11 mouse cellular contexts compared by ENCODE assay signal in the genomic region with DNA sequence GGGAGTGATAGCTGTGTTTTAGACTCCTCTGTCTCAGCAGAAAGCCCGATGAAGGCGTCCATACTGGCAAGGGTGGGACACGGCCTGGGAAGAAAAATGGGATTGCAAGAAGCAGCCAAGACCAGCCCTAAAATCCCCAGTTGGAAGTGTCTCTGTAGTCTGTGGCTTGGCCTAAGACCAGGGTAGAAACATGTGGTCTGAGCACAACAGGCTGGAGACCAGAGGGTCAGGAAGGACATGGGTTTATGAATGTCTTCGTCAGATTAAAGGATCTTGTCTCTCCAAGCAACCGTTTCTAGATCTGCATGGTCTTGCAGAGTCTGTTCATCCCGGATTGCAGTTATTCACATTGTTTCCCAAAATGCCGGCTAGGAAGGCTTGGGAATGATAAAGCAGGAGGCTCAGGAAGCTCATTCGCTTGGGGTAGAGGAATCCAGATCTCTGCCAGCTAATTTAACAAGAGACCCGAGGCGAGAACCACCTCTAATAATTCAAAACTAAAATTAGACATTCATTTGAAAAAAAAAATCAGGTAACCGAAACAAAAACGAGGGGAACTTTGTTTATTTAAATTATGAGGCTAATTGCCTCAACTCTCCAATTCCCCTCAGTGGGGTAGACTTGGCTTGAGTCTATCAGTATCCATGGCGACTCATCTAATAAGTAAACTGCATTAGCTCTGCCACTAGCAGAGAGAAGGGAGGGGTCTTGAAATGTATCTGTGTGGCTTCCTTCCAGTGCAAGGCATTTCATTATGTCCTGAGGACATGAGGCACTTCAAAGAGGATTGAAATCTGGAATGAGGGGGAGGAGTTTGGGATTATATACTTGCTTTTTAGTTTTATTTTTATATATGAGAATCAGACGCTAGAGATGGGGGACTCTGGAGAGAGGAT. TPM values are rescaled to one million over a fixed set of nuclear protein-coding genes. Genes with fewer than 3 reads are reported as not detected.
DNase-seq lines count a peak whose midpoint lies in the region; ATAC-seq and TF ChIP-seq lines count a peak whose summit lies in the region.
"Had no signal": no experiment of that assay in that cellular context is flagged by ENCODE, and none has a peak within 500 bp of the region (broad histone marks: within the 10 kb centered on the region; RNA-seq: fewer than 3 reads in every experiment).

No protein-coding gene starts in this region.

- no peak overlapping the region for H3K4me2 ChIP-seq in heart, embryonic 16.5 days (ENCODE audit: low read depth, low read length)
- no peak overlapping the region for H3K4me2 ChIP-seq in midbrain, embryonic 13.5 days (replicated peaks)

- intact Hi-C loops in left cerebral cortex, postnatal 25 days (cut with DNase I), result no loop called here
- intact Hi-C loops in left cerebral cortex, postnatal 10 days (cut with DNase I), result loop anchor here (10.0 kb wide), 1 partner anchor 214 kb away; no protein-coding TSS in a partner anchor

- no peaks in the 10 kb centered on the region for H3K9me3 ChIP-seq in embryonic facial prominence, embryonic 10.5 days
- H3K9me3 ChIP-seq in heart, embryonic 16.5 days (replicated peaks; ENCODE audit: control insufficient read depth, low read length), result no peaks in the 10 kb centered on the region
- no peaks in the 10 kb centered on the region for H3K9me3 ChIP-seq in midbrain, embryonic 13.5 days

- no peak for DNase-seq in layer of hippocampus, adult 2 months (ENCODE audit: low spot score in 2 of 2)
- no peak for DNase-seq in layer of hippocampus, postnatal 25 days (ENCODE audit: extremely low spot score in 1 of 2, low spot score in 1 of 2)
- peak; percentile 8 for DNase-seq in embryonic facial prominence, embryonic 10.5 days (ENCODE audit: low spot score)
- no peak for DNase-seq in left cerebral cortex, postnatal 25 days (ENCODE audit: low spot score in 2 of 2)
- DNase-seq in natural killer cell, adult 2 months (ENCODE audit: low spot score in 2 of 2), result no peak
- no peak for DNase-seq in left cerebral cortex, postnatal 10 days (ENCODE audit: extremely low spot score in 1 of 2, low spot score in 2 of 2)
- DNase-seq: cerebellum, adult 11 months; right cerebral cortex, postnatal 25 days; thymus, postnatal 25 days had no signal

- no peak for TF ChIP-seq CTCF in layer of hippocampus, adult 2 months (conservative IDR thresholded peaks at IDR 0.05)

- no peaks in the 10 kb centered on the region for H3K36me3 ChIP-seq in embryonic facial prominence, embryonic 10.5 days (replicated peaks)
- H3K36me3 ChIP-seq in heart, embryonic 16.5 days (ENCODE audit: control insufficient read depth, insufficient read depth), result no peaks in the 10 kb centered on the region
- no peaks in the 10 kb centered on the region for H3K36me3 ChIP-seq in midbrain, embryonic 13.5 days

- no peaks in the 10 kb centered on the region for H3K27me3 ChIP-seq in embryonic facial prominence, embryonic 10.5 days (replicated peaks; ENCODE audit: low read depth, poor library complexity, severe bottlenecking)
- 0 out of 2 replicates have a peak, but pooled peaks cover 2% of the 10 kb centered on the region for H3K27me3 ChIP-seq in heart, embryonic 16.5 days (ENCODE audit: control insufficient read depth, insufficient read depth, low read length)
- no peaks in the 10 kb centered on the region for H3K27me3 ChIP-seq in midbrain, embryonic 13.5 days

- H3K27ac ChIP-seq in layer of hippocampus, adult 2 months, result no peak overlapping the region; the same call in 1 of the 2 replicates
- H3K27ac ChIP-seq in embryonic facial prominence, embryonic 10.5 days (replicated peaks), result no peak overlapping the region
- H3K27ac ChIP-seq in heart, embryonic 16.5 days (ENCODE audit: low read length), result no peak overlapping the region
- 0 out of 2 replicates have a peak overlapping the region, but pooled peaks have one; percentile 9 for H3K27ac ChIP-seq in midbrain, embryonic 13.5 days

- H3K4me3 ChIP-seq in layer of hippocampus, adult 2 months, result peak overlapping the region; percentile 36
- no peak overlapping the region for H3K4me3 ChIP-seq in embryonic facial prominence, embryonic 10.5 days
- no peak overlapping the region for H3K4me3 ChIP-seq in heart, embryonic 16.5 days (ENCODE audit: low read length)
- H3K4me3 ChIP-seq in midbrain, embryonic 13.5 days (replicated peaks), result no peak overlapping the region

- WGBS in embryonic facial prominence, embryonic 10.5 days, result 67% methylated on average over 14 of the region's 14 CpGs
- 50% methylated on average over 14 of the region's 14 CpGs for WGBS in heart, embryonic 16.5 days
- 65% methylated on average over 14 of the region's 14 CpGs for WGBS in midbrain, embryonic 13.5 days

- peak; percentile 58; the same call in 1 of the 2 replicates for ATAC-seq in heart, embryonic 16.5 days (replicated peaks; ENCODE audit: extremely low read depth, insufficient read depth, low FRiP score)
- ATAC-seq in midbrain, embryonic 13.5 days, result peak; percentile 77

- no peak overlapping the region for H3K9ac ChIP-seq in heart, embryonic 16.5 days (ENCODE audit: low read length)
- H3K9ac ChIP-seq in midbrain, embryonic 13.5 days (replicated peaks), result no peak overlapping the region

- peaks cover 5% of the 10 kb centered on the region; the same call in 1 of the 2 replicates for H3K4me1 ChIP-seq in embryonic facial prominence, embryonic 10.5 days
- peaks cover 6% of the 10 kb centered on the region; the same call in 1 of the 2 replicates for H3K4me1 ChIP-seq in heart, embryonic 16.5 days (ENCODE audit: control insufficient read depth, insufficient read depth, low read length)
- peaks cover 22% of the 10 kb centered on the region for H3K4me1 ChIP-seq in midbrain, embryonic 13.5 days (replicated peaks)

RNA-seq across cellular contexts. Expression of a gene that starts 31.6 kb away (rescaled TPM):
- total RNA-seq in layer of hippocampus, adult 2 months (2021), result 10 to 100 TPM; 30.1 to 32.4 TPM
- total RNA-seq in layer of hippocampus, postnatal 25 days (2021), result 10 to 100 TPM; 25.3 to 29.1 TPM
- polyA plus RNA-seq in embryonic facial prominence, embryonic 10.5 days (2016; fragmentation: Nextera tagmentation; extraction: Ambion mirVana), result 11.2 and 12.7 TPM in 2 replicates
- 8.0 and 8.8 TPM in 2 replicates for polyA plus RNA-seq in heart, embryonic 16.5 days (2015; fragmentation: Nextera tagmentation; extraction: Ambion mirVana)
- polyA plus RNA-seq in midbrain, embryonic 13.5 days (2015; fragmentation: Nextera tagmentation; extraction: Ambion mirVana), result 11.4 and 12.2 TPM in 2 replicates
- total RNA-seq in left cerebral cortex, postnatal 25 days (2021), result 10 to 100 TPM; 19.3 to 24.7 TPM
- 10 to 100 TPM; 22.8 to 23.1 TPM for total RNA-seq in left cerebral cortex, postnatal 10 days (2021)
